Mouse (Mus musculus): ENCODE data around the gene Gm8947.

GRCm38 (mm10) chr1:151151089-151151488, 41.1 kb upstream of the Gm8947 start:
- TF ChIP-seq POLR2A (IDR thresholded peaks at IDR 0.05; ENCODE audit: extremely low read depth, insufficient read depth, low read length) (no peak), CTCF (IDR thresholded peaks at IDR 0.05; ENCODE audit: extremely low read depth, insufficient read depth, low read length) (no peak)

Measured in cortical plate, adult 2 months (tissue).